Mouse (Mus musculus): ENCODE measurements around the gene Egfl7. TPM values are rescaled to one million over a fixed set of nuclear protein-coding genes. Genes with fewer than 3 reads are reported as not detected.

The Egfl7 gene
- polyA plus RNA-seq, 1 experiment from 2014 or later = 75.4 TPM

DNA sequence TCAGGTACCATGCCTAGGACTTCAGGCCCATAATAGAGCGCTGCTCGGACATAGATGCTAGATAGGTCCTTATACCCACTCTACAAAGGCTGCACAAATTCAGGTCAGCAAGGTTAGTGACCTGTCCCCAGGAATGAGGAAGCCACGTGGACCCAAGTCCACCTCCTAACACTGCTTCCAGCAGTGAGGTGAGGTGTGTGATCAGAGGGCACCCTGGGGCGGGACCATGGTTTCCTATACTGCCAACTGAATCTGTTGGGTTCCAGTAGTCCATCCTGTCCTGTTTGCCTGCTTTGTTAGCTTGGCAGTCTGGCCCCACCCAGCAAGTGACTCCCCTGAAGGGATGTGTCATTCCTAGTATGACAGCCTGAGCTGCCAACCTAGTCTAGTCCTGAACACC lies 20.2 kb downstream of the Egfl7 start:
- WGBS = 87% methylated on average over 4 of the region's 4 CpGs
- no peak overlapping the region for H3K9ac ChIP-seq (ENCODE audit: low read depth, low read length)
- H3K27ac ChIP-seq (ENCODE audit: low read depth, low read length) = no peak overlapping the region
- no peak for ATAC-seq
- no peaks in the 10 kb centered on the region for H3K36me3 ChIP-seq (ENCODE audit: control insufficient read depth, insufficient read depth, low read length)
- no peak overlapping the region for H3K4me2 ChIP-seq (ENCODE audit: low read length)
- H3K4me1 ChIP-seq (ENCODE audit: control insufficient read depth, insufficient read depth, low read depth, low read length) = peaks cover 13% of the 10 kb centered on the region; the same call in 1 of the 2 replicates
- peaks cover 11% of the 10 kb centered on the region for H3K27me3 ChIP-seq (replicated peaks; ENCODE audit: control insufficient read depth, insufficient read depth, low read length)
- no peak overlapping the region for H3K4me3 ChIP-seq (ENCODE audit: low read length)
- no peaks in the 10 kb centered on the region for H3K9me3 ChIP-seq (ENCODE audit: control insufficient read depth, low read length)

DNA sequence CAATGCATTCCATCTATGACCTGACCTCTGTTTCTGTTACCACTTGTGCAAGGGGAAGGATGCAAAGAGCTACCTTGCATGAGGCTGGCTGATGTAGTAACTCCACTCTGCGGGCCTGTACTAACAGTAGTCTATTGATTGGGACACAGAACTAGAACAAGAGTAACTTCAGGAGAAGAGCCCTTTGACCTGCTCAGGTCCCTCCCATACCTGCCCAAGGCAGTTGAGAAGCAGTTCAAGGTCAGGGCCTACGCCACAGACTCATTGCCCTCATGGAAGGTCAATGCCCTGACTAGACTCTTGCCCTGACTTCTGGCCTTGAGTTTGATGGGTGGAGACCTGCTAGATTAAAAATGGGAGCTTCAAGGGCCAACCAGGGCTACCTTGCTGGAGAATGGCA lies 20.9 kb downstream of the Egfl7 start:
- Histone ChIP-seq H3K4me2 (ENCODE audit: low read length) (no peak overlapping the region), H3K27ac (ENCODE audit: low read depth, low read length) (no peak overlapping the region), H3K9me3 (ENCODE audit: control insufficient read depth, low read length) (no peaks in the 10 kb centered on the region), H3K4me3 (ENCODE audit: low read length) (no peak overlapping the region), H3K36me3 (ENCODE audit: control insufficient read depth, insufficient read depth, low read length) (no peaks in the 10 kb centered on the region), H3K4me1 (ENCODE audit: control insufficient read depth, insufficient read depth, low read depth, low read length) (peaks cover 13% of the 10 kb centered on the region; the same call in 1 of the 2 replicates), H3K9ac (ENCODE audit: low read depth, low read length) (no peak overlapping the region), H3K27me3 (replicated peaks; ENCODE audit: control insufficient read depth, insufficient read depth, low read length) (peaks cover 14% of the 10 kb centered on the region)
- 93% methylated on average over 2 of the region's 2 CpGs for WGBS
- no peak for ATAC-seq

DNA sequence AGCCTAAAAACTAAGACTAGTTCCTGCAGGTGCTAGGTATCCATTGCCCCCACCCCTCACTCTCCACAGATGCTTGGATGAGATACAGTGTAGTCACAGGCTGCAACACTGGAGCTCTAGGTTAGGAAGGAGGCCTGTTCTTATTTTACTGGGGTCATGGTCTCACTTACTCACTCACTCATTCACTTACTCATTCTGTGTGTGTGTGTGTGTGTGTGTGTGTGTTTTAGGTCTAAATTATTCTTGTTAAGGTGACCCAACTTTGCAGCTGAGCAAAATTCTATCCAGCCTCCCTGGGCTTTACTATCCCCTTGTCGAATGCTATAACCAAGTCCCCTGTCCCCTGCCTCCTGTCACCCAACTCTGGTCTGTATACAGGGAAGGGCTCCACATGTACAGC lies 21.8 kb downstream of the Egfl7 start:
- ATAC-seq = no peak
- WGBS = 91% methylated on average over 1 of the region's 1 CpGs
- Histone ChIP-seq H3K4me1 (ENCODE audit: control insufficient read depth, insufficient read depth, low read depth, low read length) (peaks cover 13% of the 10 kb centered on the region; the same call in 1 of the 2 replicates), H3K9me3 (ENCODE audit: control insufficient read depth, low read length) (no peaks in the 10 kb centered on the region), H3K27ac (ENCODE audit: low read depth, low read length) (no peak overlapping the region), H3K4me3 (ENCODE audit: low read length) (no peak overlapping the region), H3K36me3 (ENCODE audit: control insufficient read depth, insufficient read depth, low read length) (no peaks in the 10 kb centered on the region), H3K4me2 (ENCODE audit: low read length) (no peak overlapping the region), H3K27me3 (replicated peaks; ENCODE audit: control insufficient read depth, insufficient read depth, low read length) (peaks cover 14% of the 10 kb centered on the region), H3K9ac (ENCODE audit: low read depth, low read length) (no peak overlapping the region)

DNA sequence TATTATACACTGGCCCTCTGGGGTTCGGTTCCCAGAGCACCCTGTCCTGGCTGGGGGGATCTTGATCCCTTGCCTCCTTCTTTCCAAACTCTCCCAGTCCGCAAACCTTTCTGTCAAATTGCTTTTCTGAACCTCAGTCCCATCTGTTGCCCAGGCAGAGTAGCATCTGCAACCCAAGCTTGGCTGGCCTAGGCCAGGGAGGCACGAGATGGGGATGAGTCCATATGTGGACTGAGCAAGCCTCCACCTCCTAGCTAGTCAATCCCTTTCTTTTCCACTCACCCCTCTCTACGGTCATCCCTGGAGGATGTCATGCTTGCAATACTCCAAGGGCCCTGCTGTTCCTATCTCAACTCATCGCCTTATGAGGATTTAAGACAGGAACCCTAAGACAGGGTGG lies 22.8 kb downstream of the Egfl7 start:
- Histone ChIP-seq H3K27me3 (replicated peaks; ENCODE audit: control insufficient read depth, insufficient read depth, low read length) (peaks cover 14% of the 10 kb centered on the region), H3K4me3 (ENCODE audit: low read length) (no peak overlapping the region), H3K4me1 (ENCODE audit: control insufficient read depth, insufficient read depth, low read depth, low read length) (peaks cover 13% of the 10 kb centered on the region; the same call in 1 of the 2 replicates), H3K4me2 (ENCODE audit: low read length) (no peak overlapping the region), H3K27ac (ENCODE audit: low read depth, low read length) (no peak overlapping the region), H3K9me3 (ENCODE audit: control insufficient read depth, low read length) (no peaks in the 10 kb centered on the region), H3K9ac (ENCODE audit: low read depth, low read length) (no peak overlapping the region), H3K36me3 (ENCODE audit: control insufficient read depth, insufficient read depth, low read length) (no peaks in the 10 kb centered on the region)
- WGBS = 81% methylated on average over 5 of the region's 5 CpGs
- ATAC-seq = no peak

DNA sequence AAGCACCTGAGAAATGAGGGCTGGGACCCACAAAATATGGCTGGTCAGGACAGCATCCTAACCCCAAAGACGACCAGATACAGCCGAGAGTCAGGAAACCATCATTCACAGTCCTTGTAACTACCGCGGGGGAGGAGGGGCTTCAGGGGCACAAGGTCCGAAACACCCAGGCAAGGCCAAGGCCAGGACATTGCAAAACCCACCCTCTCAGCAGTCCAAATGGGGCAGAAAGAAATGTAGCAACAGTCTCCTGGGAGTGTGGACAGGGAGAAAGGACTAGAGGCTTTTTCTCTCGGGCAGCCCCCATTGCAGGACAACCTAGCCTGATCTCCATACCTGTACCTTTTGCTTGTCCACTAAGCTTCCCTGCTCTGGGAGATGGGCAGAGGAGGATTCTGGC lies 23.3 kb downstream of the Egfl7 start:
- Histone ChIP-seq H3K4me2 (ENCODE audit: low read length) (peak overlapping the region; percentile 85), H3K27ac (ENCODE audit: low read depth, low read length) (no peak overlapping the region), H3K4me1 (ENCODE audit: control insufficient read depth, insufficient read depth, low read depth, low read length) (peaks cover 13% of the 10 kb centered on the region; the same call in 1 of the 2 replicates), H3K9ac (ENCODE audit: low read depth, low read length) (peak overlapping the region; percentile 74), H3K36me3 (ENCODE audit: control insufficient read depth, insufficient read depth, low read length) (no peaks in the 10 kb centered on the region), H3K4me3 (ENCODE audit: low read length) (peak overlapping the region; percentile 64), H3K9me3 (ENCODE audit: control insufficient read depth, low read length) (no peaks in the 10 kb centered on the region), H3K27me3 (replicated peaks; ENCODE audit: control insufficient read depth, insufficient read depth, low read length) (peaks cover 14% of the 10 kb centered on the region)
- WGBS = 25% methylated on average over 6 of the region's 6 CpGs
- no peak for ATAC-seq

DNA sequence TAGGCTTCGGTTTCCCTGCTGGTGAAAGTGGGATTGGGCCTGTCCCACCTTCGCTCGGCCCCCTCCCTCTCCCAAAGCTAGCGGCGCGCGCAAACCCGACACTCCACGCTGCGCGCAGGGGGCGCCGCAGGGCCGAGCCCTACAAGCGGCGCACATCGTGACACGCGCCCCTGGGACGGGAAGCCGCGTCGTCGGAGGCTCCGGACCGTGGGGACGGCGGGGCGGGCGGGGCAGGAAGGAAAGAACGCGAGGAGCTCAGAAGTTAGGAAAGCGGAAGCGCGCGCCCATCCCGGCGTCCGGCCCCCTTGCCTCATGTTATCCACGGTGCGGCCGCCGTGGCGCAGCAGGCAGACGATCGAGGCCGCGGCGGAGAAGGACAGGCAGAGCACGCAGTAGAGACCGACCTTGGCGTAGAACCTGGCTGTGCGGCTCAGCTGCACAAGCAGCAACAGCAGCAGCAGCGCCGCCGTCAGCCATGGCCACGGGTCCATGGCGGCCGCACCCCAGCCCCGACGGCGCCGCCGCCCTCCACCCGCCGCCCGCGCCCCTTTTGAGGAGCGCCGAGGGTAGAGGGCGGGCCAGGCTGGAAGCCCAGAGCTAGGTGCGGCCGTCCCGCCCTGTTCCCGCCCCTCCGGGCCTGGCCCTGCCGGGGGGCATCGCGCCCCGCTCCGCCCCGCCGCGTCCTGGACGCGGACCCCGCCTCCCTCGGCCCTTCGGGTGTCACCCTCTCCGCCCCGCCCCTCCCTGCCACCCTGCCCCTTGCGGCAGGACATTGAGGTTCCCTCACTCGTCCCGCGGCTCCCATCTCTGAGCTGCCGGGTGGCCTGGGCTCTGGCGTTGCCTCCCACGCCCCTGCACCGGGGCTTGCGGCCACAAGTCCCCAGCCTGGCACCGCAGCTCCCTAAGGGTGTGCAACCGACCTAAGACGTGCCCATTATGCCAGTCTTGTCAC lies 24.2 kb downstream of the Egfl7 start, which contains the start of gene Agpat2:
Gene Agpat2 (minus strand): TSS at position 698 of the 952 bp plus-strand sequence.
- peak within 1 kb of the TSS; percentile 64 for H3K4me3 ChIP-seq (ENCODE audit: low read length)
- peak within 1 kb of the TSS; percentile 85 for H3K4me2 ChIP-seq (ENCODE audit: low read length)
- H3K9ac ChIP-seq (ENCODE audit: low read depth, low read length) = peak within 1 kb of the TSS; percentile 74
- H3K27me3 ChIP-seq (replicated peaks; ENCODE audit: control insufficient read depth, insufficient read depth, low read length) = peaks cover 14% of the 10 kb centered on the region
- no peaks in the 10 kb centered on the region for H3K36me3 ChIP-seq (ENCODE audit: control insufficient read depth, insufficient read depth, low read length)
- H3K27ac ChIP-seq (ENCODE audit: low read depth, low read length) = no peak within 1 kb of the TSS
- no peaks in the 10 kb centered on the region for H3K9me3 ChIP-seq (ENCODE audit: control insufficient read depth, low read length)
- WGBS = 1% methylated on average over 60 of the region's 103 CpGs
- peaks cover 13% of the 10 kb centered on the region; the same call in 1 of the 2 replicates for H3K4me1 ChIP-seq (ENCODE audit: control insufficient read depth, insufficient read depth, low read depth, low read length)
- ATAC-seq = peak; percentile 77

DNA sequence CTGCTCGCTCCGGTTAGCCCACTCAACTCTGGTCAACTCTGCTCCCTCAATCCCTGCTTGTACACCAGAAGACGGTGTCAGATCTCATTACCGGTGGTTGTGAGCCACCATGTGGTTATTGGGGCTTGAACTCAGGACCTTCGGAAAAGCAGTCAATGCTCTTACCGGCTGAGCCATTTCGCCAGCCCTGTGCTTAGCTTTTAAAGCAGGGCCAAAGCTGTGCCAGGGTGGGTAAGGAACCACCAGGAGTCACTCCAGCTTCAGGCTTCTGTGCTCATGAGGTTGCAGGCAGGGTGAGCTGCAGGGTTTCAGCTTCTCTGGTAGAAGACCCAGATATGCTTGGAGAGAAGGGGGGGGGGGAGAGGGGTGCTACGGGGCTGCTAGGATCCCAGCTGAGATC lies 25.5 kb downstream of the Egfl7 start:
- Histone ChIP-seq H3K4me2 (ENCODE audit: low read length) (no peak overlapping the region), H3K9me3 (ENCODE audit: control insufficient read depth, low read length) (no peaks in the 10 kb centered on the region), H3K4me1 (ENCODE audit: control insufficient read depth, insufficient read depth, low read depth, low read length) (peaks cover 13% of the 10 kb centered on the region; the same call in 1 of the 2 replicates), H3K27me3 (replicated peaks; ENCODE audit: control insufficient read depth, insufficient read depth, low read length) (peaks cover 14% of the 10 kb centered on the region), H3K27ac (ENCODE audit: low read depth, low read length) (no peak overlapping the region), H3K36me3 (ENCODE audit: control insufficient read depth, insufficient read depth, low read length) (no peaks in the 10 kb centered on the region), H3K4me3 (ENCODE audit: low read length) (no peak overlapping the region), H3K9ac (ENCODE audit: low read depth, low read length) (no peak overlapping the region)
- 86% methylated on average over 8 of the region's 8 CpGs for WGBS
- no peak for ATAC-seq

DNA sequence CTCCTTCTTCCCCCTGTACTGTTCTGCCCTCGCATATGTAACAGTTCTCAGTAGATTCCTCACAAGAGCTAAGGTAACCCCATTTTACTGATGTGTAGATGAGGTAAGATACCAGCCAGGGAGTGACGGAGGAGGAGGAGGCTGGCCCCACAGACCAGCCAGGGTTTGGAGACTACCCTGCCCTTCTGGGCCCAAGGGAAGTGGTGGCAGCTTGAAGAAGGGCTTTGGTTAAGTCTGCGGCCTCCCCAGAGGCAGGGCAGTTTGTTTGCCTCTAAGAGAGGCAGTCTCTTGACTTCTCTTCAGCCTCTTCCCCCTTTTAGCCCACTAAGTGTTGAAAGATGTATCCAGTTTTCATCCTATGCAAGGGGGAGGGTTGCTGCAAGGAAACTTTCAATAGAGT lies 26.8 kb downstream of the Egfl7 start:
- peaks cover 14% of the 10 kb centered on the region for H3K27me3 ChIP-seq (replicated peaks; ENCODE audit: control insufficient read depth, insufficient read depth, low read length)
- no peak overlapping the region for H3K9ac ChIP-seq (ENCODE audit: low read depth, low read length)
- ATAC-seq = no peak
- no peak overlapping the region for H3K27ac ChIP-seq (ENCODE audit: low read depth, low read length)
- H3K36me3 ChIP-seq (ENCODE audit: control insufficient read depth, insufficient read depth, low read length) = no peaks in the 10 kb centered on the region
- H3K4me2 ChIP-seq (ENCODE audit: low read length) = no peak overlapping the region
- H3K4me1 ChIP-seq (ENCODE audit: control insufficient read depth, insufficient read depth, low read depth, low read length) = peaks cover 13% of the 10 kb centered on the region; the same call in 1 of the 2 replicates
- 85% methylated on average over 3 of the region's 3 CpGs for WGBS
- H3K9me3 ChIP-seq (ENCODE audit: control insufficient read depth, low read length) = no peaks in the 10 kb centered on the region
- no peak overlapping the region for H3K4me3 ChIP-seq (ENCODE audit: low read length)
